Mouse (Mus musculus): ENCODE data around the gene Cga. TPM values are rescaled to one million over a fixed set of nuclear protein-coding genes. Genes with fewer than 3 reads are reported as not detected.
"Not testable (repeated sequence)": the region's sequence is repeated elsewhere in the genome, so short reads cannot be mapped to it uniquely, and the experiment has no call there.

The Cga gene
- total RNA-seq, 1 experiment from 2014 or later = not detected

DNA sequence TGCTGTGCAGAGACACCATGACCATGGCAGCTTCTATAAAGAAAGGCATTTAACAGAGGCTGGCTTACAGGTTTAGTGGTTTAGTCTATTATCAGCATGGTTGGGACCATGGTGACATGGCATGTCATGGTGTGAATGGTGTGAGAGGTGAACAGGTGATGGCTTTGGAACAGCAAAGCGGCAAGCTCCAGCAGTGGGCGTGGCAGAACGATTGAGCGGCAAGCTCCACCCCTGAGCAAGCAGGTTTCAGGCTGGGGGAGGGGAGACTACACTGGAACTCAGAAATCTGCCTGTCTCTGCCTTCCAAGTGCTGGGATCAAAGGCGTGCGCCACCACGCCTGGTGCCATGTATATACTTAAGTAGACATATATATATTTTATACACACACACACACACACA lies 34.8 kb downstream of the Cga start:
- ATAC-seq (replicated peaks in 1 of 2; ENCODE audit: insufficient read depth in 1 of 2, low FRiP score in 2 of 2, low TSS enrichment in 1 of 2, low read depth in 1 of 2, poor library complexity in 2 of 2, severe bottlenecking in 2 of 2) = not testable (repeated sequence)

DNA sequence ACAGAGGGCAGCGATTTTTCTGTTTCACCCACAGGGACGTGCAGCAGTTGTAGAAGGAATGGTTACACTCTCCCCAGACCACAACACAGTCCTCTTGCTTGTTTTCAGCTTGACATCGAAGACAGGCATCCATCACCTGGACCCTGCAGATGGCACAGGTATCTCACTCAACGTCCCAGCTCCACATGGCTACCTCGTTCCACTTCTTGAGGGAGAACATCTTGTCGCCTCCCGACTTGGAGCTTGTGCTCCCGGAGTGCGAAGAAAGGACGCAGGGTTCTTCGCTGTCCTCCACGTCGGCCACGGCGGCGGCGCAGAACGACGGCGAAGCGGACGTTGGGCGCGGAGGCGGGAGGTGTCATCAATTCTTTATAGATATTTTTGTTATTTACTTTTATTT lies 47.5 kb downstream of the Cga start:
- no peak for ATAC-seq (replicated peaks in 1 of 2; ENCODE audit: insufficient read depth in 1 of 2, low FRiP score in 2 of 2, low TSS enrichment in 1 of 2, low read depth in 1 of 2, poor library complexity in 2 of 2, severe bottlenecking in 2 of 2)

DNA sequence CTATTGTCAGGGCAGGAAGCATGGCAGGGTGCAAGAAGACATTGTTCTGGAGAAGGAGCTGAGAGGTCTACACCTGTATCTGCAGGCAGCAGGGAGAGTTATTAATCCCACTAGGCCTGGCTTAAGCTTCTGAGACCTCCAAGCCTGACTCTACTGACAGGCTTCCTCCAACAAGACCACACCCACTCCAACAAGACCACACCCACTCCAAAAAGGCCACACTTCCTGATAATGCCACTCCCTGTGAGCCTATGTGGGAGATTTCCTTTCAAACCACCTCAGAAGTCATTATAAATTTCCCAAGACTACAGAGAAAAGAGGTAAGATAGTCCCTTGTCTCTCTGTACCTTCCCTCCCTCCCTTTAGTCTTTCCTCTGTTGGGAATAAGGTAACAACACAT lies 53.6 kb downstream of the Cga start:
- no peak for ATAC-seq (replicated peaks in 1 of 2; ENCODE audit: insufficient read depth in 1 of 2, low FRiP score in 2 of 2, low TSS enrichment in 1 of 2, low read depth in 1 of 2, poor library complexity in 2 of 2, severe bottlenecking in 2 of 2)

GRCm38 (mm10) chr4:34953716-34954115 lies 60.1 kb downstream of the Cga start:
- no peak for ATAC-seq (replicated peaks in 1 of 2; ENCODE audit: insufficient read depth in 1 of 2, low FRiP score in 2 of 2, low TSS enrichment in 1 of 2, low read depth in 1 of 2, poor library complexity in 2 of 2, severe bottlenecking in 2 of 2)

Other genes starting within 250 kb of the Cga start
- gene Slc35a1, start 206.3 kb upstream of the Cga start, total RNA-seq (2017) = 42.3 and 44.1 TPM in 2 replicates
- not detected in 2 replicates for gene Cfap206, start 163.6 kb upstream of the Cga start, total RNA-seq (2017)
- gene Gm136, start 137.5 kb upstream of the Cga start, total RNA-seq (2017) = not detected in 2 replicates
- 22.5 and 49.1 TPM in 2 replicates for gene Smim8, start 115.4 kb upstream of the Cga start, total RNA-seq (2017)
- 65.7 and 68.7 TPM in 2 replicates for gene Zfp292, start 10.8 kb upstream of the Cga start, total RNA-seq (2017)